Mouse (Mus musculus): ENCODE measurements around the gene Preb. TPM values are rescaled to one million over a fixed set of nuclear protein-coding genes. Genes with fewer than 3 reads are reported as not detected.

Preb gene
- total and polyA plus RNA-seq, 3 experiments: 35.4 to 82.7 (median 48.9) TPM

DNA sequence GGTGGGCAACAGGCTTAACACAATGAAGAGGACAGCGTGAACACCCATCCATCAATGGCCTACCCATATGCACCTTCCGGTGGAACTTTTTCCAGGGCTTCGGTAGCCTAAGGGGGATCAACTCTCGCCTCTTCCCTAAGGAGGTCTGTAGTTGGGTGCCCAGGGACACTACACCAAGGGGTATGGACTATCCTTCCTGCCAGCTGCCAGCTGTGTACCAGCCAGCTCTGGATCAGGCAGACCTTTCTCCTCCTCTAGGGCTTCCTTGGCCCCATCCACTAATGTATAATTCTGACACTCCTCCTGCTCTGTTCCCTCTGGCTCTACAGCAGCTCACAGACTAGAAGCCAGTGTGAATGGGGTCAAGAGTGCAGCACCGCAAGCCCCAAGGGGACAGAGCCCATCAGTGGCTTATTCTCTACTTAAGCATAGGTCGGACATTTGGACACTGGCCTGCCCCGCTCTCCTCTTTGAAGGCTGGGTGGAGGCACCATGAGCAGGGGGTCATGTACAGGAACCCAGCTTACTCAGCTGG lies 46.0 kb downstream of the Preb start:
- Histone ChIP-seq H3K36me3 (replicated peaks) (no peaks in the 10 kb centered on the region), H3K27me3 (ENCODE audit: insufficient read depth, low read length) (peaks cover 74% of the 10 kb centered on the region), H3K4me3 (ENCODE audit: low read depth, low read length) (no peak overlapping the region), H3K4me1 (ENCODE audit: insufficient read depth, low read depth, low read length) (peaks cover 53% of the 10 kb centered on the region), H3K9me3 (replicated peaks) (no peaks in the 10 kb centered on the region)
- ATAC-seq (ENCODE audit: extremely low read depth, insufficient number of reproducible peaks, low FRiP score, poor library complexity, severe bottlenecking) (no peak), DNase-seq (ENCODE audit: low spot score) (no peak)
- TF ChIP-seq POLR2AphosphoS5 (IDR thresholded peaks at IDR 0.05; ENCODE audit: insufficient replicate concordance, low read depth, low read length) (no peak), TAL1 (conservative IDR thresholded peaks at IDR 0.05; ENCODE audit: low read depth, low read length) (no peak)

DNA sequence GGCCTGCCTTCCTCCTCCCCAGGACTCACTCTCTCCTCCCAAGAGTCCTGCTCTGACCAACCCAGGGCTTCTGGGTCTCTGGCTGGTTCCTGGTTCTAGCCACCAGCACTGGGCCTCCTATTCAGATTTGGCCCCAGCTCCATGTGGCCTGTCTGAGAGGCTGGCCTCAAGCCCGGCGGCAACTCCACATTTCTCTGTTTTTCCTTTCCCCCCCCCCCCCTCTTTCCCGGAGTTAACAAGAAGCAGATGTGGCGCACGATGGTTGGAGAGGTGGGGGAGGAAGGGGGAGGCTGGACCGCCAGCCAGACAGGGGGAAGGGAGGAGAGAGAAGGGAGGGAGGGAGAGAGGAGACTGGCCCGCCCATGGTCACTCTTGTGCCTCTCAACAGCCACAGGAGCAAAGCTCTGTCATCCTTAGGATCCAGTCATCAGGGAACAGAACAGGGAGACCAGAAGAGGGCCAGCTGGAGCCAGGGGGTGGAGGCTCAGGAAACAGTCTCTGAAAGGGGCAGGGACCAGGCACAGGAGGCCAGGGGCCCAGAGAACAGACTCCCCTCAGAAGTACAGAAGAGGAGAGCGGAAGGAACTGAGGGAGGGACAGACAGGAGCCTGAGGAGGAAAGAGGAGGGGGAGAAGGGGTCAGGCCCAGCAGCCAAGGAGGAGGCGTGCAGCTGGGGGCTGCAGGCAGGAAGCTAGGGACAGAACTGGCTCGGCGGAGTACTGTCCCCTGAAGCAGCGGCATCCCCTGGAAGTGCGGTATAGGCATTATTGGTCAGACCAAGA lies 46.9 kb downstream of the Preb start, which contains the start of gene Emilin1:
TSS of gene Emilin1 (plus strand) at position 343 of the 782 bp plus-strand sequence.
- H3K4me1 ChIP-seq (ENCODE audit: insufficient read depth, low read depth, low read length): peaks cover 52% of the 10 kb centered on the region
- peaks cover 68% of the 10 kb centered on the region for H3K27me3 ChIP-seq (ENCODE audit: insufficient read depth, low read length)
- ATAC-seq (ENCODE audit: extremely low read depth, insufficient number of reproducible peaks, low FRiP score, poor library complexity, severe bottlenecking): no peak
- TF ChIP-seq GATA1 (IDR thresholded peaks at IDR 0.05; ENCODE audit: borderline replicate concordance, low read length) (no peak), CTCF (IDR thresholded peaks at IDR 0.05; ENCODE audit: low read depth, low read length) (no peak), GATA2 (IDR thresholded peaks at IDR 0.05; ENCODE audit: borderline replicate concordance, low read depth, low read length) (no peak), TAL1 (conservative IDR thresholded peaks at IDR 0.05; ENCODE audit: low read depth, low read length) (no peak), POLR2AphosphoS5 (IDR thresholded peaks at IDR 0.05; ENCODE audit: insufficient replicate concordance, low read depth, low read length) (no peak)
- no peak for DNase-seq (ENCODE audit: low spot score)
- H3K4me3 ChIP-seq (ENCODE audit: low read depth, low read length): no peak within 1 kb of the TSS
- H3K36me3 ChIP-seq (replicated peaks): no peaks in the 10 kb centered on the region
- no peaks in the 10 kb centered on the region for H3K9me3 ChIP-seq (replicated peaks)

DNA sequence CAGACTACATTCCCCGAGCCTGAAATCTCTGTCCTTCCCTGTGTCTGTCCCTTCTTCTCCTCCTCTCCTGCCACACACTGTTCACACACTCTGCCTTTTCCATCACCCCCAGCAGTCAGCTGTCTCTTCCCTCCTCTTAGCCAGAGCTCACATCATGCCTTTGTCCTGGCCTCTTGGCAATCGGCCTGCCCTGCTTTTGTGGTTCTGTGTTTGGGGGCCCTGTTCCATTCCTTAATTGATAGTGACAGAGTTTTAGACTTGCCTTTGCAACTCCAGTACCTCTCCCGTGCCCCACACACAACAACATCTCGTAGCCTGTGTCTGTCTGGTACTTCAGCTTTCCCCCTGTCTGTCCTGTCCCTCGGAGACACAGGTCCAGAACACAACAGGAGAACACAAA lies 48.0 kb downstream of the Preb start:
- Histone ChIP-seq H3K9me3 (replicated peaks) (no peaks in the 10 kb centered on the region), H3K4me3 (ENCODE audit: low read depth, low read length) (no peak overlapping the region), H3K27me3 (ENCODE audit: insufficient read depth, low read length) (peaks cover 57% of the 10 kb centered on the region), H3K4me1 (ENCODE audit: insufficient read depth, low read depth, low read length) (peaks cover 59% of the 10 kb centered on the region), H3K36me3 (replicated peaks) (no peaks in the 10 kb centered on the region)
- no peak for DNase-seq (ENCODE audit: low spot score)
- TF ChIP-seq TAL1 (conservative IDR thresholded peaks at IDR 0.05; ENCODE audit: low read depth, low read length) (no peak), CTCF (IDR thresholded peaks at IDR 0.05; ENCODE audit: low read depth, low read length) (no peak), GATA2 (IDR thresholded peaks at IDR 0.05; ENCODE audit: borderline replicate concordance, low read depth, low read length) (no peak), GATA1 (IDR thresholded peaks at IDR 0.05; ENCODE audit: borderline replicate concordance, low read length) (no peak), POLR2AphosphoS5 (IDR thresholded peaks at IDR 0.05; ENCODE audit: insufficient replicate concordance, low read depth, low read length) (no peak)
- ATAC-seq (ENCODE audit: extremely low read depth, insufficient number of reproducible peaks, low FRiP score, poor library complexity, severe bottlenecking): no peak

DNA sequence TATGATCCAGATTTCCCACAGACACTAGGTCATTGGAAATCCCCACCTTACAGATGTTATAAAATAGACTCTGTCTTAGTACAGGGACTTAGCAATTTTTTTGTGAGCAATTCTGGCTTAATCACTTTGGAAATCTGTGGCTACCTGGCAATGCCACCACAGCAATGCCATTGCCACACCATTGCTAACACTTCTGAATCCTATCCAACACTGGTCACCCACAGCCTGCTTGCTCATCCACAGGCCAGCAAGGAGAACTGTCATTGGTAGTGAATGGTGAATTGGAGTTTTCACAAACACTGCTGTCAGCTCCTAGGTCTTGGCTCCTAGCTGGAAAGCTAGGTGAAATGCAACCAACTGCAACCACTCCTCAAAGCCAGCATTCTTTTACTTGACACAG lies 49.7 kb downstream of the Preb start:
- no peak for TF ChIP-seq GATA1 (IDR thresholded peaks at IDR 0.05; ENCODE audit: borderline replicate concordance, low read length)
- no peak for TF ChIP-seq POLR2AphosphoS5 (IDR thresholded peaks at IDR 0.05; ENCODE audit: insufficient replicate concordance, low read depth, low read length)
- no peak for TF ChIP-seq CTCF (IDR thresholded peaks at IDR 0.05; ENCODE audit: low read depth, low read length)
- no peak for TF ChIP-seq TAL1 (conservative IDR thresholded peaks at IDR 0.05; ENCODE audit: low read depth, low read length)
- TF ChIP-seq GATA2 (IDR thresholded peaks at IDR 0.05; ENCODE audit: borderline replicate concordance, low read depth, low read length): no peak
- no peak overlapping the region for H3K4me3 ChIP-seq (ENCODE audit: low read depth, low read length)
- no peak for ATAC-seq (ENCODE audit: extremely low read depth, insufficient number of reproducible peaks, low FRiP score, poor library complexity, severe bottlenecking)
- H3K9me3 ChIP-seq (replicated peaks): no peaks in the 10 kb centered on the region
- peaks cover 56% of the 10 kb centered on the region for H3K4me1 ChIP-seq (ENCODE audit: insufficient read depth, low read depth, low read length)
- H3K36me3 ChIP-seq (replicated peaks): peaks cover 8% of the 10 kb centered on the region
- DNase-seq (ENCODE audit: low spot score): no peak
- H3K27me3 ChIP-seq (ENCODE audit: insufficient read depth, low read length): peaks cover 51% of the 10 kb centered on the region

DNA sequence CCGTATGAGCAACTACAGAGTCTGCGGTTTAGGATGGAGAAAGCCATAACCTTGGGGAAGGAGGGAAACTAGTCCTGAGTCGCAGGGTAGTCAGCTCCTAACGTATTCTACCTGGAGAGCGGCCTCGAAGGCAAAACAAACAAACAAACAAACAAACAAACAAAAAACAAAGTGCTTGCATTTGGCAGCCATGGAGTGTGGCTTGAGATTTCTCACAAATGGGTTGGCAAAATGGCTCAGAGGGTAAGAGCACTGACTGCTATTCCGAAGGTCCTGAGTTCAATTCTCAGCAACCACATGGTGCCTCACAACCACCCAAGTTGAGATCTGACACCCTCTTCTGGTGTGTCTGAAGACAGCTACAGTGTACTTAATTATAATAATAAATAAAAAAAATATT lies 50.3 kb downstream of the Preb start:
- no peak overlapping the region for H3K4me3 ChIP-seq (ENCODE audit: low read depth, low read length)
- H3K36me3 ChIP-seq (replicated peaks): peaks cover 14% of the 10 kb centered on the region
- DNase-seq (ENCODE audit: low spot score) (no peak), ATAC-seq (ENCODE audit: extremely low read depth, insufficient number of reproducible peaks, low FRiP score, poor library complexity, severe bottlenecking) (no peak)
- peaks cover 45% of the 10 kb centered on the region for H3K27me3 ChIP-seq (ENCODE audit: insufficient read depth, low read length)
- H3K9me3 ChIP-seq (replicated peaks): no peaks in the 10 kb centered on the region
- peaks cover 56% of the 10 kb centered on the region for H3K4me1 ChIP-seq (ENCODE audit: insufficient read depth, low read depth, low read length)
- TF ChIP-seq POLR2AphosphoS5 (IDR thresholded peaks at IDR 0.05; ENCODE audit: insufficient replicate concordance, low read depth, low read length) (no peak), GATA1 (IDR thresholded peaks at IDR 0.05; ENCODE audit: borderline replicate concordance, low read length) (no peak), TAL1 (conservative IDR thresholded peaks at IDR 0.05; ENCODE audit: low read depth, low read length) (no peak), GATA2 (IDR thresholded peaks at IDR 0.05; ENCODE audit: borderline replicate concordance, low read depth, low read length) (no peak), CTCF (IDR thresholded peaks at IDR 0.05; ENCODE audit: low read depth, low read length) (no peak)

DNA sequence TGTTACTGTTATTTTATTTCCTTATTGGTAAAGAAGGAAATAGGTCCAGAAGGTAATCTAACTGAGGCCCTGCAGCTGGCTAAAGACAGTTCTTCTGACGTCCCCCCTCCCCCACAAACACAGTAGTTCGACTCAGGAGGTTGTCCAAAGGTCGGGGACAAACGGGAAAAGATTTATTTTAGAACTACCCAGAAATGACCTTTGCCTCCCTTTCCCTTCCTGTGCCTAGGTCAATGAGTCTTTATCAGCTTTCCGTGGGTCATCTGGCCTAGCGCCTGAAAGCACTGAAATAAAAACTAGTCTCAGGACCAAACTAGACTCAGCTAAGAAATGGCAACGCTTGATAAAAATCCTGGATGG lies 50.9 kb downstream of the Preb start:
- Histone ChIP-seq H3K4me3 (ENCODE audit: low read depth, low read length) (no peak overlapping the region), H3K36me3 (replicated peaks) (peaks cover 20% of the 10 kb centered on the region), H3K9me3 (replicated peaks) (no peaks in the 10 kb centered on the region), H3K27me3 (ENCODE audit: insufficient read depth, low read length) (peaks cover 39% of the 10 kb centered on the region), H3K4me1 (ENCODE audit: insufficient read depth, low read depth, low read length) (peaks cover 58% of the 10 kb centered on the region)
- ATAC-seq (ENCODE audit: extremely low read depth, insufficient number of reproducible peaks, low FRiP score, poor library complexity, severe bottlenecking): no peak
- DNase-seq (ENCODE audit: low spot score): no peak
- TF ChIP-seq TAL1 (conservative IDR thresholded peaks at IDR 0.05; ENCODE audit: low read depth, low read length) (no peak), POLR2AphosphoS5 (IDR thresholded peaks at IDR 0.05; ENCODE audit: insufficient replicate concordance, low read depth, low read length) (no peak), GATA1 (IDR thresholded peaks at IDR 0.05; ENCODE audit: borderline replicate concordance, low read length) (no peak), GATA2 (IDR thresholded peaks at IDR 0.05; ENCODE audit: borderline replicate concordance, low read depth, low read length) (no peak), CTCF (IDR thresholded peaks at IDR 0.05; ENCODE audit: low read depth, low read length) (no peak)

All from G1E (cell line).